Comparison of ENCODE assay signal across 32 mouse cellular contexts in the genomic region with DNA sequence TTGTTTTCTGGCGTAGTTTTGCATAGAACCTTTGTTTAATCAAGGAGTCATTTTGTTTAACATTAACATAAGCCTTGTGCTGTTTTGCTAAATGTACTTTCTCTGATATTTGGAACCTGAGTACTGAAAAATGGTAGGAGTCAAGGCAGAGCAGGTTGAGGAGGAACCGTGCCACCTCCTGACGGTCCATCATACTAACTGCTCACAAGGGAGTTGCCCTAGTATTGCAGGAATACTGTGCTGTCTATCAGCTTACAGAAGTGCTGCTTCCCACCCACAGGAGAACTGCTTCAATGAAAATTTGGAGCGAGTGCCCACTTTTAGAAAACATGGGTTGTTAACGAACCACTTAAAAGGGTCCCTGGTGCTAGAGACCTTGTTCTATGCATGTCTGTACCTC.
"Had no signal": no experiment of that assay in that cellular context is flagged by ENCODE, and none has a peak within 500 bp of the region (broad histone marks: within the 10 kb centered on the region; RNA-seq: fewer than 3 reads in every experiment).

No protein-coding gene starts in this region.

- H3K9me3 ChIP-seq: limb, embryonic 10.5 days; limb, embryonic 12.5 days; limb, embryonic 13.5 days; limb, embryonic 15.5 days; liver, embryonic 12.5 days; liver, embryonic 13.5 days; liver, embryonic 15.5 days; lung, embryonic 15.5 days; midbrain, embryonic 10.5 days; midbrain, embryonic 12.5 days; midbrain, embryonic 13.5 days; midbrain, embryonic 15.5 days; neural tube, embryonic 12.5 days had no signal

- H3K4me1 ChIP-seq: limb, embryonic 10.5 days; limb, embryonic 12.5 days; limb, embryonic 13.5 days; limb, embryonic 15.5 days; liver, embryonic 12.5 days; liver, embryonic 13.5 days; liver, embryonic 15.5 days; lung, embryonic 15.5 days; megakaryocyte, embryonic 14.5 days; midbrain, embryonic 10.5 days; midbrain, embryonic 12.5 days; midbrain, embryonic 13.5 days; midbrain, embryonic 15.5 days; neural tube, embryonic 12.5 days; neural tube, embryonic 13.5 days had no signal

- DNase-seq: liver; liver, embryonic 13.5 days; liver, postnatal 0 days; lung, adult 18-20 months; lung, adult 2 months; lung, embryonic 14.5 days; lung, postnatal 10 days; lung, postnatal 14 days; lung, postnatal 36 days; lung, postnatal 4 days; midbrain, embryonic 14.5 days had no signal

- H3K36me3 ChIP-seq: limb, embryonic 10.5 days; limb, embryonic 12.5 days; limb, embryonic 13.5 days; limb, embryonic 15.5 days; liver, embryonic 12.5 days; liver, embryonic 13.5 days; liver, embryonic 15.5 days; lung, embryonic 15.5 days; midbrain, embryonic 10.5 days; midbrain, embryonic 12.5 days; midbrain, embryonic 13.5 days; midbrain, embryonic 15.5 days; neural tube, embryonic 12.5 days; neural tube, embryonic 13.5 days had no signal

- H3K4me3 ChIP-seq: limb, embryonic 10.5 days; limb, embryonic 12.5 days; limb, embryonic 13.5 days; limb, embryonic 15.5 days; liver, embryonic 12.5 days; liver, embryonic 13.5 days; liver, embryonic 15.5 days; lung, embryonic 15.5 days; megakaryocyte, embryonic 14.5 days; midbrain, embryonic 10.5 days; midbrain, embryonic 12.5 days; midbrain, embryonic 13.5 days; midbrain, embryonic 15.5 days; myocyte; neural tube, embryonic 12.5 days; neural tube, embryonic 13.5 days had no signal

- H3K9ac ChIP-seq: limb, embryonic 12.5 days; limb, embryonic 13.5 days; limb, embryonic 15.5 days; liver, embryonic 12.5 days; liver, embryonic 13.5 days; liver, embryonic 14.5 days; liver, embryonic 15.5 days; liver, postnatal 0 days; lung, embryonic 14.5 days; lung, embryonic 15.5 days; midbrain, embryonic 12.5 days; midbrain, embryonic 13.5 days; midbrain, embryonic 15.5 days; neural tube, embryonic 12.5 days; neural tube, embryonic 13.5 days had no signal

- ATAC-seq: liver, embryonic 12.5 days; liver, postnatal 0 days; lung, postnatal 0 days; midbrain, embryonic 13.5 days; midbrain, embryonic 15.5 days; midbrain, embryonic 16.5 days had no signal

- H3K4me2 ChIP-seq: limb, embryonic 12.5 days; limb, embryonic 13.5 days; limb, embryonic 15.5 days; liver, embryonic 11.5 days; liver, embryonic 12.5 days; liver, embryonic 13.5 days; liver, embryonic 15.5 days; lung, embryonic 14.5 days; lung, embryonic 15.5 days; midbrain, embryonic 11.5 days; midbrain, embryonic 12.5 days; midbrain, embryonic 13.5 days; midbrain, embryonic 15.5 days; neural tube, embryonic 12.5 days; neural tube, embryonic 13.5 days had no signal

- H3K27ac ChIP-seq: limb, embryonic 10.5 days; limb, embryonic 12.5 days; limb, embryonic 13.5 days; limb, embryonic 15.5 days; liver, embryonic 12.5 days; liver, embryonic 13.5 days; liver, embryonic 14.5 days; liver, embryonic 15.5 days; lung, embryonic 15.5 days; macrophage; midbrain, embryonic 10.5 days; midbrain, embryonic 12.5 days; midbrain, embryonic 13.5 days; midbrain, embryonic 15.5 days; neural tube, embryonic 12.5 days; neural tube, embryonic 13.5 days had no signal

- H3K27me3 ChIP-seq: limb, embryonic 12.5 days; limb, embryonic 13.5 days; limb, embryonic 15.5 days; liver, embryonic 12.5 days; liver, embryonic 13.5 days; liver, embryonic 15.5 days; lung, embryonic 15.5 days; megakaryocyte, embryonic 14.5 days; midbrain, embryonic 12.5 days; midbrain, embryonic 13.5 days; midbrain, embryonic 15.5 days; neural tube, embryonic 12.5 days; neural tube, embryonic 13.5 days had no signal
